Mouse (Mus musculus): ENCODE data around the gene Klf7. TPM values are rescaled to one million over a fixed set of nuclear protein-coding genes. Genes with fewer than 3 reads are reported as not detected.

Klf7 gene
- total RNA-seq, 2 experiments from 2014 or later: 77.8 to 78.3 TPM

DNA sequence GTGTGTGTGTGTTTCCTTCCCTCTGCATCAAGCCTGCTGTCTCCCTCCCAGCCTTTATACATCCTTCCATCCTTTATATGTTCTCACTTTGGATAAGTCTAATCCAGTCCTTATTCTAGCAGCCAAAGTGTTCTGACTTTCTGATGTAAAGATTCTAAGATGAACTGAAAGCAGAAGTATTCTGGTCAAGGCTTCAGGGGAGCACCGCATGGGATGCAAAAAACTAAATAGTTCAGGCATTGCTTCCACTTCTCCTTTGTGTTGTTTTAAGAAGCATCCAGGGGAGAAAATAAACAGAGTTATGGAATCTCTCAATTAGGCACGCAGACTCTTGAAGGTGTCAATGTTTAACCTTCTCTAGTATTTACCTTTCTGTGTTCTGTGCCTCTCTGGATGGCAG is 141.3 kb downstream of the Klf7 start:
- no peak for DNase-seq (ENCODE audit: low spot score in 2 of 2)

Small RNAs within 50 kb of the gene (microRNA-seq; reads per million reads assigned to microRNA genes)
- 0.67 to 1.6 reads per million in 2 experiments for gene Mir6899

Measured in layer of hippocampus, postnatal 10 days (tissue).